Mouse (Mus musculus) intestine, embryonic 16.5 days (tissue): Measurements from ENCODE around the gene Plxnc1. TPM values are rescaled to one million over a fixed set of nuclear protein-coding genes. Genes with fewer than 3 reads are reported as not detected.

Source experiments
- ATAC-seq: fragments of 200-750 bp; cut with Nextera tagmentation; 2 replicates; pipeline ENCODE4 v1.8.0; 2017; ENCODE audit warnings: moderate TSS enrichment, moderate library complexity
- H3K27ac ChIP-seq: fragments of 300-500 bp; sonication (generic); 2 replicates; pipeline ENCODE4 v1.5.1; 2014; ENCODE audit warnings: mild to moderate bottlenecking, low read length
- H3K27me3 ChIP-seq: fragments of 300-500 bp; sonication (generic); replicated peaks from 2 replicates; pipeline ENCODE4 v1.6.1; 2014; ENCODE audit warnings: low read length, control low read depth, mixed read lengths; ENCODE audit not compliant: control insufficient read depth, insufficient read depth
- H3K36me3 ChIP-seq: fragments of 300-500 bp; sonication (generic); 2 replicates; pipeline ENCODE4 v1.6.1; 2014; ENCODE audit warnings: low read length, control low read depth; ENCODE audit not compliant: control insufficient read depth, insufficient read depth
- H3K4me1 ChIP-seq: fragments of 300-500 bp; sonication (generic); 2 replicates; pipeline ENCODE4 v1.6.1; 2014; ENCODE audit warnings: low read length, control low read depth, mixed read lengths; ENCODE audit not compliant: control insufficient read depth, insufficient read depth
- H3K4me2 ChIP-seq: fragments of 300-500 bp; sonication (generic); 2 replicates; pipeline ENCODE4 v1.6.1; 2014; ENCODE audit warnings: low read depth, low read length, control low read depth
- H3K4me3 ChIP-seq: fragments of 300-500 bp; sonication (generic); 2 replicates; pipeline ENCODE4 v1.5.1; 2014; ENCODE audit warnings: mild to moderate bottlenecking, low read length
- H3K9ac ChIP-seq: fragments of 300-500 bp; sonication (generic); 2 replicates; pipeline ENCODE4 v1.6.1; 2014; ENCODE audit warnings: low read depth, low read length
- H3K9me3 ChIP-seq: fragments of 300-500 bp; sonication (generic); 2 replicates; pipeline ENCODE4 v1.6.1; 2016; ENCODE audit warnings: low read length, control low read depth; ENCODE audit not compliant: control insufficient read depth
- WGBS: fragments of 180-500 bp; shearing (Covaris S2); extraction: QIAGEN DNeasy Blood & Tissue Kit; methylation state at CpG from one replicate; pipeline ENCODE4 v1.1.7; 2014; 5-methylcytosine and 5-hydroxymethylcytosine counted together
- polyA plus RNA-seq: library from polyadenylated mRNA; unstranded; fragments of >200 nt; fragmentation: Nextera tagmentation; extraction: Ambion mirVana; gene quantifications from 2 replicates; pipeline ENCODE4 v1.2.1, GENCODE M21; 2015

Gene Plxnc1
- polyA plus RNA-seq, 1 experiment from 2014 or later: 0.75 TPM

- no peaks in the 10 kb centered on the region for H3K36me3 ChIP-seq
- no peak overlapping the region for H3K27ac ChIP-seq
- 86% methylated on average over 11 of the region's 11 CpGs for WGBS
- H3K4me1 ChIP-seq: no peaks in the 10 kb centered on the region
- no peak overlapping the region for H3K9ac ChIP-seq
- no peak overlapping the region for H3K4me2 ChIP-seq
- no peaks in the 10 kb centered on the region for H3K9me3 ChIP-seq
- H3K4me3 ChIP-seq: no peak overlapping the region
- no peaks in the 10 kb centered on the region for H3K27me3 ChIP-seq
- no peak for ATAC-seq
Measured at GRCm38 (mm10) chr10:94908976-94909717, 35.5 kb downstream of the Plxnc1 start.

DNA sequence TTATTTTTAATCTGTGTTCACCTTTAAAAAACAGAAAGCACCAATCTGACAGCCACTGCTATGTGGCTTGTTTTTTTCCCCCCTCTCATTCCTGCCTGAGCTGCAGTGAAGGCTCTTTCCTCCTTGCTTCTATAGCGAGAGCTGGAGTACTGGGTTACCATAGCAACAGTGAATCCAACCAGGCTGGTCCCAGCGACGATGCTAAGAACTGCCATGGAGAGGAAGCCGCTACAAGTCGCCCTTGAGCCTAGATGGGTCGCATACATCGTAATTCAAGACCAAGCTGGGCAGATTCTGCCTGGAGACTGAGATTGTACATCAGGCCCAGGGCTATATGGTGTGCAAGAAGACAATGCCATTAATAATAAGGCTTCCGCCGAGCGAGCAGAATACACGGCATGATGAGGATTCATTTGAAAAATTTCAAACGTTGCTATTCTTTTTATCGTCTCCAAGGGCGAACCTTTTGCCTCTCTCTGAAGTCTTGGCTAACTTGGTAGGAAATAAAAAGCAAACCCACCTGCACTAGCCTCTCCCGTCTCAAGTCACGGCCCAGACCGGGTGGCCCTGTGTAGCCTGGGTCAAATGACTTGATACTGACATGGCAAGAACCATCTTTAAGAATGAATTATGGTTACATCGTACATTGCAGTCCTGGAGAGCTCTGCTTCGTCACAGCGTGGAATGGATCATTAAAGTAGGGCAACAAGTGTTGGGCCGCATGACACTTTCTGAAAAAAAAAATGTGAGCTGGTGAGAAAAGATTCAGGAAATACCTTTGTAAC lies 38.8 kb downstream of the Plxnc1 start:
- no peak overlapping the region for H3K27ac ChIP-seq
- WGBS: 35% methylated on average over 21 of the region's 21 CpGs
- no peaks in the 10 kb centered on the region for H3K27me3 ChIP-seq
- H3K9ac ChIP-seq: no peak overlapping the region
- H3K9me3 ChIP-seq: no peaks in the 10 kb centered on the region
- no peak overlapping the region for H3K4me3 ChIP-seq
- H3K4me2 ChIP-seq: no peak overlapping the region
- H3K4me1 ChIP-seq: no peaks in the 10 kb centered on the region
- ATAC-seq: no peak
- no peaks in the 10 kb centered on the region for H3K36me3 ChIP-seq

DNA sequence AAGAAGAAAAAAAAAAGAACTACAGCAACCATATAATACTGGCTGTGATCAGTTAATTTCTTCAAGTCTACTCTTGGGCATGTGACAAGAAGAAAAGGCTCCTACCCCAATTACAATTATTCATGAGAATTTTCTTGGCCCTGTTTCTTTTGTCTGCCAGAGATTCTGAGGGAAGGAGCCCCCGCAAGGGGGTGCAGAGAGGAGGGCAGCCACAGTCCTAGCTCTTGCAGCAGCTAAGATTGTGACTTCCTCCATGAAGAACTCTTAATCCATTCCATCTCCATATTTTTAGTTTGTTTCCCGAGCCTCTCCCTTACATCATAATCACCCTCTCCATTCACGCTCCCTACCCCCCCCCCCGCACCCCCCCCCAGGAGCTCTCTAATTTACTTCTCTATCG lies 39.4 kb downstream of the Plxnc1 start:
- H3K4me2 ChIP-seq: no peak overlapping the region
- WGBS: 43% methylated on average over 5 of the region's 5 CpGs
- no peak overlapping the region for H3K4me3 ChIP-seq
- no peaks in the 10 kb centered on the region for H3K9me3 ChIP-seq
- no peaks in the 10 kb centered on the region for H3K4me1 ChIP-seq
- H3K9ac ChIP-seq: no peak overlapping the region
- H3K36me3 ChIP-seq: no peaks in the 10 kb centered on the region
- ATAC-seq: no peak
- no peak overlapping the region for H3K27ac ChIP-seq
- no peaks in the 10 kb centered on the region for H3K27me3 ChIP-seq

GRCm38 (mm10) chr10:94896950-94897349 lies 47.7 kb downstream of the Plxnc1 start:
- WGBS: 87% methylated on average over 6 of the region's 6 CpGs
- H3K27ac ChIP-seq: no peak overlapping the region
- no peak overlapping the region for H3K4me3 ChIP-seq

DNA sequence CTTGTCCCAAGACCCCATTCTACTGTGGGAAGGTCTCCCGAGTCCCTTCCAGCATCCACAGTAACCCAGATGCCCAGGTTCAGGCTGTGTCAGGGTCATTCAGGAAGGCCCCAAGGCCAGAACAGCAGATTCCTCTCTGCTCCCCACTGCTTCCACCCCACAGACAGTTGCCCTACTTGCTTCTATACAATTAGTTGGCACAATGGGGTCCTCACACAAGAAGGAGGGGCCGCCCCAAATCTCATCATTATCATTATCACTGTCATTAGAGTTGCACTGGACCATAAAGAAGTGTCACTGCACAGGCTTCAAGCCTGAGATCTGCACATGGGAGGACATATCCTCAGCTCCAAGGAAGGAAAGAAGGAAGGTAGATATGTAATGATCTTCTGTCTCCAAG lies 48.3 kb downstream of the Plxnc1 start:
- Histone ChIP-seq H3K4me1 (no peaks in the 10 kb centered on the region), H3K4me2 (no peak overlapping the region), H3K27ac (no peak overlapping the region), H3K27me3 (no peaks in the 10 kb centered on the region), H3K36me3 (no peaks in the 10 kb centered on the region), H3K4me3 (no peak overlapping the region), H3K9ac (no peak overlapping the region), H3K9me3 (no peaks in the 10 kb centered on the region)
- ATAC-seq: no peak
- WGBS: 87% methylated on average over 2 of the region's 2 CpGs

More at GRCm38 (mm10) chr10:94896950-94897349, 47.7 kb downstream of the Plxnc1 start:
- H3K36me3 ChIP-seq: no peaks in the 10 kb centered on the region
- H3K9me3 ChIP-seq: no peaks in the 10 kb centered on the region
- H3K27me3 ChIP-seq: no peaks in the 10 kb centered on the region
- H3K4me1 ChIP-seq: no peaks in the 10 kb centered on the region
- no peak overlapping the region for H3K4me2 ChIP-seq
- H3K9ac ChIP-seq: no peak overlapping the region
- no peak for ATAC-seq

GRCm38 (mm10) chr10:94895876-94896275 lies 48.8 kb downstream of the Plxnc1 start:
- Histone ChIP-seq H3K36me3 (no peaks in the 10 kb centered on the region), H3K4me3 (no peak overlapping the region), H3K9ac (no peak overlapping the region), H3K27me3 (no peaks in the 10 kb centered on the region), H3K4me1 (no peaks in the 10 kb centered on the region), H3K27ac (no peak overlapping the region), H3K4me2 (no peak overlapping the region), H3K9me3 (no peaks in the 10 kb centered on the region)
- ATAC-seq: no peak
- 83% methylated on average over 3 of the region's 3 CpGs for whole genome bisulfite sequencing

GRCm38 (mm10) chr10:94889735-94890134 lies 54.9 kb downstream of the Plxnc1 start:
- ATAC-seq: no peak
- 66% methylated on average over 4 of the region's 4 CpGs for WGBS
- no peaks in the 10 kb centered on the region for H3K9me3 ChIP-seq

DNA sequence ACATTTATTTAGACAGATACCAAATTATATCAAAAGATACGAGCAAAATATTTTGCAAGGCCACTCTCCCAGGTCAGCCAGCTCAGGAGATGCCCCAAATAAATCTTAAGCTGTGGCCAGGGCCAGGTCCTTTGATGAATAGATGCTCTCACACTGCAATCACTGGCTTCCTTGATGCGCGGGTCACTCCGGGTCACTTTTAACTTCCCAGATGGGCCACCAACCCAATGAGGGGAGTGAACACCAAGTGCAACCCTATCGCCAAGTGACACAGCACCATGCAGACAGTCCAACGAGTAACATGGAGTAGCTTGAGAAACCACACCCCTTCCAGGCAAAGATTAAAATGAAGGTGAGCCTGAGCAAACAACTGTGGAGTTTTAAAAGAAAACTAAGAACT lies 61.4 kb downstream of the Plxnc1 start:
- Histone ChIP-seq H3K27ac (no peak overlapping the region), H3K9ac (no peak overlapping the region), H3K27me3 (no peaks in the 10 kb centered on the region), H3K4me3 (no peak overlapping the region), H3K4me1 (no peaks in the 10 kb centered on the region), H3K9me3 (no peaks in the 10 kb centered on the region), H3K36me3 (no peaks in the 10 kb centered on the region), H3K4me2 (no peak overlapping the region)
- 79% methylated on average over 6 of the region's 6 CpGs for WGBS
- no peak for ATAC-seq

More at GRCm38 (mm10) chr10:94889735-94890134, 54.9 kb downstream of the Plxnc1 start:
- Histone ChIP-seq H3K9ac (no peak overlapping the region), H3K4me1 (no peaks in the 10 kb centered on the region), H3K4me3 (no peak overlapping the region), H3K27me3 (no peaks in the 10 kb centered on the region), H3K36me3 (no peaks in the 10 kb centered on the region), H3K4me2 (no peak overlapping the region), H3K27ac (no peak overlapping the region)

DNA sequence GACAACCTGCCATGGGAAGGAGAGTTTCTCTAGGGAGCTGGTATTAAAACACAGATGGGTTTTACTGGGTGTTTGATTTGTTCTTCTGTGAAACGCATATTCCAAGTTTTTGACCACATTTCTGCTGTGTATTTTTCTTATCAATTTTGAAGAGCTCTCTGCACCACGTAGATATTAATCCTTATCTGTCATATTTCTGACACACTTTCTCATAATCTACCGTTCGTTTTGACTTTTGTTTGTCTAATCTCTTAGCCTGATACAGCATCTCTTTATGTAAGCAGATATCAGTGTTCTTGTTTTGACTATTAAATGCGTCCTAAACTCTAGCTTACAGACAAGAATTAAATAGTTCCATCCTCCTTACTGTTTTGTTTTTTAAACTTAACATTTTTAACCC lies 73.1 kb downstream of the Plxnc1 start:
- Histone ChIP-seq H3K36me3 (no peaks in the 10 kb centered on the region), H3K4me3 (no peak overlapping the region), H3K27ac (no peak overlapping the region), H3K9me3 (no peaks in the 10 kb centered on the region), H3K4me1 (no peaks in the 10 kb centered on the region), H3K4me2 (no peak overlapping the region), H3K27me3 (no peaks in the 10 kb centered on the region), H3K9ac (no peak overlapping the region)
- no peak for ATAC-seq
- 85% methylated on average over 5 of the region's 5 CpGs for WGBS
